Mouse (Mus musculus): ENCODE results near the gene 1700086D15Rik. TPM values are rescaled to one million over a fixed set of nuclear protein-coding genes. Genes with fewer than 3 reads are reported as not detected.

1700086D15Rik gene
- polyA plus RNA-seq, 1 experiment from 2014 or later: not detected

DNA sequence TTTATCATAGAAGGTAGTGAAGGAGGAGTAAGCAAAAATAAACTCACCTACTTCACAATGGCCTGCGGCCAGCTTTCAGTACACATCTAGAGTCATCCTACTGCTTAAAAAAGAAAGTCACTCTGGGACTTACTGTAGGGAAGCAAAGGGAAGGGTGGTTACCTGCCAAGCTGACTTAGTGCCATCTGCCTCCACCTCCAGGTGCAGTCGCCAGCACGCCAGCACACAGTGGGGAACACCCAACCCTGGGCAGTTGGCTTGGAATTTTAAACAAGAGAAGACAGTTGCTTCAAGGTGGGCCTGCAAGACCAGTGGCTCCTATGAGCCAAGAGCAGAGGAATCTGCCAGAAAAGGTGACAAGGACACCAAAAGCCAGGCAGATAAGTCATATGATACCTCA lies 55.6 kb downstream of the 1700086D15Rik start:
- H3K9me3 ChIP-seq (replicated peaks): no peaks in the 10 kb centered on the region
- no peak overlapping the region for H3K27ac ChIP-seq (replicated peaks)
- no peak overlapping the region for H3K4me2 ChIP-seq
- no peaks in the 10 kb centered on the region for H3K36me3 ChIP-seq (replicated peaks)
- no peak for ATAC-seq (ENCODE audit: insufficient read depth)
- no peak overlapping the region for H3K4me3 ChIP-seq (replicated peaks)
- no peaks in the 10 kb centered on the region for H3K4me1 ChIP-seq (replicated peaks)
- H3K9ac ChIP-seq: no peak overlapping the region
- H3K27me3 ChIP-seq: no peaks in the 10 kb centered on the region
- 64% methylated on average over 3 of the region's 3 CpGs for WGBS (ENCODE audit: insufficient replicate concordance)

Other genes starting within 250 kb of the 1700086D15Rik start
- 14.2 and 14.4 TPM in 2 replicates for gene Elac2, start 180.9 kb downstream of the 1700086D15Rik start, polyA plus RNA-seq (2015; fragmentation: Nextera tagmentation; extraction: Ambion mirVana)
- gene Arhgap44, start 3.1 kb upstream of the 1700086D15Rik start, polyA plus RNA-seq (2015; fragmentation: Nextera tagmentation; extraction: Ambion mirVana): 0.91 and 1.0 TPM in 2 replicates
- 0.05 and 0.06 TPM in 2 replicates for gene Myocd, start 110.1 kb upstream of the 1700086D15Rik start, polyA plus RNA-seq (2015; fragmentation: Nextera tagmentation; extraction: Ambion mirVana)

Measured in liver, embryonic 15.5 days (tissue).